In genomic region chr12:68829404-68829803, GRCm38 (mm10) we compare ENCODE assay signal across 17 mouse cellular contexts.
"Had no signal": no experiment of that assay in that cellular context is flagged by ENCODE, and none has a peak within 500 bp of the region (broad histone marks: within the 10 kb centered on the region; RNA-seq: fewer than 3 reads in every experiment).

No protein-coding gene starts in this region.

- H3K9me3 ChIP-seq: liver, embryonic 15.5 days; midbrain, embryonic 13.5 days; midbrain, embryonic 15.5 days; neural tube, embryonic 12.5 days had no signal

- H3K27me3 ChIP-seq: liver, embryonic 13.5 days; liver, embryonic 15.5 days; megakaryocyte, embryonic 14.5 days; midbrain, embryonic 13.5 days; midbrain, embryonic 15.5 days; neural tube, embryonic 12.5 days had no signal

- H3K4me3 ChIP-seq: liver, embryonic 13.5 days; liver, embryonic 15.5 days; megakaryocyte, embryonic 14.5 days; midbrain, embryonic 13.5 days; midbrain, embryonic 15.5 days; neural tube, embryonic 12.5 days had no signal

- H3K36me3 ChIP-seq: liver, embryonic 13.5 days; liver, embryonic 15.5 days; midbrain, embryonic 13.5 days; midbrain, embryonic 15.5 days; neural tube, embryonic 12.5 days had no signal

- H3K4me1 ChIP-seq: liver, embryonic 13.5 days; liver, embryonic 15.5 days; megakaryocyte, embryonic 14.5 days; midbrain, embryonic 15.5 days; neural tube, embryonic 12.5 days had no signal

- H3K4me2 ChIP-seq: liver, embryonic 11.5 days; liver, embryonic 13.5 days; liver, embryonic 15.5 days; midbrain, embryonic 13.5 days; midbrain, embryonic 15.5 days; neural tube, embryonic 12.5 days had no signal

- H3K27ac ChIP-seq: liver, embryonic 13.5 days; liver, embryonic 15.5 days; macrophage; midbrain, embryonic 13.5 days; midbrain, embryonic 15.5 days; neural tube, embryonic 12.5 days had no signal

- ATAC-seq: liver, postnatal 0 days; midbrain, embryonic 13.5 days; midbrain, embryonic 15.5 days had no signal

- DNase-seq: liver; liver, embryonic 13.5 days; liver, postnatal 0 days; lung, postnatal 14 days; right cerebral cortex, postnatal 14 days; right cerebral cortex, postnatal 4 days; spleen, adult 18-20 months; thymus, adult 18-20 months; thymus, postnatal 14 days; thymus, postnatal 36 days had no signal

- H3K9ac ChIP-seq: liver, embryonic 13.5 days; liver, embryonic 15.5 days; liver, postnatal 0 days; midbrain, embryonic 13.5 days; midbrain, embryonic 15.5 days; neural tube, embryonic 12.5 days had no signal
